Mouse (Mus musculus): ENCODE measurements at regions not wholly inside any gene's neighbourhood (a gene's known extent, or its start where the extent isn't known, plus 50 kb on each side); places are given as distances from the start of the nearest gene placed in this dataset.
A peak's percentile ranks its signal among the peaks of the same experiment; 100 is the strongest.

DNA sequence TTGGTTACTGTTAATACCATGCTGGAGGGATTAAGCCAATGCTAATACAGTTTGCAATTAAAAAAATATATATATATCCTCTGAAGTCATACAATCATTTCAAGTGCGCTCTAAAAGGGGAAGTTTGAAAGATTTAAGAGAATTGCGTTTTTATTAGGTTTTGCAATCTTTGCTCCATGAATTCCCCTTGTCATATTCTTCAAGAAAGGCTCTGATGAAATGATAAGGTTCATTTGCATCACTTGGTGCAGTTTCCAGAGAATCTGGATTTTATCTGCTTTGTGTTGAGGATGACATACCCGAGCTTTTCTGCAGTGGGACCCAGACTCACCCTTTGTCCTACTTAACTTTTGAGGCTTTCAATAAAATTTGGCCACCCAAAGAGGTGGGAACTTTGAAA lies 216.4 kb upstream of the Fggy start:
- DNase-seq = no peak

DNA sequence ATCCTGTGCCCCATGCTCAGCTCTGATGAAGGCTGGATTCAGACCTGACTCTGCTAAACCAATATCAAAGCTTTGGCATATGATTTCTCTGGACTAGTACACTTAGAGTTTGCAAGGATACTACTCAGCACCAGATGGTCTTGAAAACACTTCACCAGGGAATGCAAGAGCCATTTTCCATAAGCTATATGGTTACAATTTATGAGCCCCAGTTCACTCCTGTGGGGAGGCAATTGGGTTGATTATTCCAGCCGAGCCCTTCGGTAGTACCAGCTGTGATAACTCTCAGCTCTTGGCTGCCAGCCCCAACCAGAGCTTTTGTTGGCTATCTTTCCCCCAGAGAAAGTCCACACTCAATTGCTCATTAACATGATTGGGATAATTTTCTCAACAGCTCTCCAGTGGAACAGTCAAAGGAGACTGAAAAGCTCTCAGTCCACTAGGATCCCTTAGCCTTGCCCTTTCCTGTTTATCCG lies 210.5 kb upstream of the Fggy start:
- DNase-seq = peak; percentile 22

DNA sequence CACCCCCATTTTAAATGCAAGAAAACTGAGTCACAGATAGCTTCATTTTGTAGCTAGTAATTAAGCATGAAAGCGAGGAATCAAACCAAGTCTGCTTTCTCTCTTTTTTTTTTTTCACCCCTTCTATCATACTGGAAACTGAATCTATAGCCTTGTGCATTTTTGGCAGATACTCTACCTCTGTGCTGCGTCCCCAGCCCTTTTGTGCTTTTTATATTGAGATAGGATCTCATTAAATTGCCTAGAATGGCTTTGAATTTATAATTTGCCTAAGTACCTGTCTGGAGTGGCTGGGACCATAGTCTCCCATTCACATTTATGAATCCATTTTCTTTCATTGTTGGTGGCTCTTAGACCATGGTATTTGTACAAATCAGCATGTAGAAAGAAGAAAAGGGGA lies 209.9 kb upstream of the Fggy start:
- no peak for DNase-seq

DNA sequence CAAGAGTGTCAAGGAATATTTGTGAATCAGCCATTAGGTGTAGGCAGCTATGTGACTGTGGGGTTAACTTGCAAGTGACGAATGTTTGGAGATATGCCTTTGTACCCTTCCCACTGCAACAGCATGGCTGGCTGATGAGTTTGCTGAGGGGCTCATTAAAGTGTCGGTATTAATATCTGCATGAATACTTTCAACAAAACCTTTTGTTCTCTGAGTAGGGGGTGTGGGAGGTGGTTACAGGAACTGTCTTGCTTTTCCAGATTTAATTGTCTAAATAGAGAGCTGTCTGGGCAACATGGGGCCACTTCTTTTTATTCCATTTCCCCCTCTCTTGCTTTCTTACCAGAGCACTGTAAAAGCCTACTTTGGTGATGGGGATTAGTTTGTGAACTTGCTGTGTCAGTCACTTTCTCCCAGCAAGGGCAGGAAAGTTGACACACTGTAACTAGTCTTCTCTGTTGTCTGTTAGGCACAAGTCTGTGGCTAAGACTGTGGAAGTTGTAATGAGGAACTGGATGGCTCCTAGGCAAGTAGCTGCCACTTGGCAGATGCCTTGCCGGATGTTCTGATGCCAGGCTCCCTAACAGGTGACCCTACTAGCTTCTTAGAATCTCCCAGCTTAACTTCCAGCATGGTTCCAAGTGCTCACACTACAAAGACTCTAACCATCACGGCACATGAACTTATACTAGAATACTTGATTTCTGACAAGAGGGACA lies 208.7 kb upstream of the Fggy start:
- DNase-seq = no peak

DNA sequence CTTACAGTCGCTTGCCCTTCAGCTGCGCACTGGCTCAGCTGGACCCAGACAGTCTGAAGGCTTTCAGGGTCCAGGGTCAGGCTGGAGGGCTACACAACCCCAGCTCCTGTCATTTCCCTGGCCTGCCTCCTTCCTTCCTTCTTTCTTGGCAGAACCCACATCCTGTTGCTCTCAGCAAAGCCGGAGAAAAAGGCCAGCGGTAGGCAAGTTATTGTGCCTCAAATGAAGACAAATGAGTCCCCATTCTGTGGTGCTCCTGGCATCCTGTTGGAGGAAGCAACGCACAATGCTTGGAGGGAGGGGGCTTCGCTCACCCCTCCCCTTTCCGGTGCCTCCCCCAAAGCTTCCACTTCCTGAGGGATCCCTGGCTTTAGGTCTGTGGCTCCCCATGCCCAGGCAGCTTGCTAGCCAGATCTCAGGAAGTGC lies 203.4 kb upstream of the Fggy start:
- peak; percentile 60 for DNase-seq

DNA sequence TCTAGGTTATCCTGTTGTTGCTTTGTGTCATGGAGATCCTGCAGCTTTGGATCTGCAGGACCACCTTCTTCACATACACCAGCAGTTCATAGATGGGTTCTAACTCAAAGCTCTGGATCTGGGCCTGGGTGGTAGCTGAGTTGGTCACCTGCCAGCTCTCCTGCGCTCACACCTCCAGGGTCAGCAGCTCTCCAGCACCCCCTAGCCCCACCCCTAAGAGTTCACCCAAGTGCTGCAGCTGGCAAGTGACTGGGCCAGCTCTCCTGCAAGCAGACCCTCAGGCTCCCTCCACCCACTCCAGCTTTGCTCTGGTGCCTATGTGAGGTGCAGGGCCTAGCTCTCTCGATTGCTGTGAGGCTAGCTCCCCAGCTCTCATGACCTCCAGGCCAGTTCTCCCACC lies 198.6 kb upstream of the Fggy start:
- no peak for DNase-seq

DNA sequence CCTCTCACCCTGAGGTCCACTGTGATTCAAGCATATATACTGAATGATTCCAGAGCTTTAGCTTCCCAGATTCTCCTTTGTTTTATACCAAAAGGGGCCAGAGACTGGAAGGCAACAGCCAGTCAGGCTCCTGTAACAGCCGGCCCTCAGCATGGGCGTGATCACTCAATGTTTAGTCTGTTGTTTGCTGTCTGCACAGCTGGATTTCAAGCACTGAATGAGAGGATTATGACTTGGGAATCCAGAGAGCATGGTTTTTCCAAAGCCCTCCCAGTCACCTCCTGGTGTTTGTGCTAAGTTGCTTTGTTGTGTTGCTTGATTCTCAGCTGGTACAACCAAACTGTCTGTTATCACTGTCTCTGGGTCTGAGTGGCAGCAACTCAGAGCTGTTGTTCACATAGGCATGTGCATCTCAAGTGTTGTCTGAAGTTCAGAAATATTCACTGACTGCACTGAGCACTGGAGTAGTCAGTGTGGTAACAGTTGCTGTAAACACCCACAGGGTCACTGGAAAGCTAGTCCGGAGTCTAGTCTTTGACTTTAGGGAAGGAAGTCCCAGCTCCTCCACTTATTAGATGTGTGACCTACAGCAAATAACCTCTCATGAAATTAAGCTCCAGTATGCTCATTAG lies 196.9 kb upstream of the Fggy start:
- DNase-seq = no peak

DNA sequence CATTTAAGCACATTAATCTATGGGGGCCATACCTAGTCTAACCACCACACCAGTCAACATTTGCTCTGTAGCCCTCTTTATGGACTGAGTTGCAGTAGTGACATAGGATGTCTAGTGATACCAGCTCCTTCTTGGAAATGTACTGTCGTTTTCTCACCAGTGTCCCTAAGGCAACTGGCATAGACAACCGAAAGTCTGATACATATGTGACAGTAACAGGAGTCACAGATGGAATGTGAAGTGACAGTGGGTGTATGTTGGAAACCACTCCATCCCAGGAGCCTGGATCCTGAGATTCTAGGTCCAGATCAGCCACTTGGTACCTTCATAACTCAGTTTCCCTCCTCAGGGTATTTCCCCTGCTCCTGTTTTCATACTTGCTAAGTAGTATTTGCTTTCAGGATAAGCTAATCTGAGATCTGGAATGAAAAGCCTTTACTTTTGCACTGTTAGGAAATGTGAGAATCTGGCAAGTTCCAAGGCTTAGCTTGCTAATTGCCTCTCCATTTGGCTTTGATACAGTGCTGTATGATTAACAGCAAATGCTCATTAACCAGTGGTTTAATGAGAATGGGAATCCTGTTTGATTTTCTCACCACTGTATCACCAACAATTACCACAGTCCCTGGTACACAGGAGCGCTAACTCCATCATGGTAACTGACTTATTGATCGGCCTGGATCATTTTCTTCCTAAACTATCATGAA lies 192.8 kb upstream of the Fggy start:
- no peak for DNase-seq

DNA sequence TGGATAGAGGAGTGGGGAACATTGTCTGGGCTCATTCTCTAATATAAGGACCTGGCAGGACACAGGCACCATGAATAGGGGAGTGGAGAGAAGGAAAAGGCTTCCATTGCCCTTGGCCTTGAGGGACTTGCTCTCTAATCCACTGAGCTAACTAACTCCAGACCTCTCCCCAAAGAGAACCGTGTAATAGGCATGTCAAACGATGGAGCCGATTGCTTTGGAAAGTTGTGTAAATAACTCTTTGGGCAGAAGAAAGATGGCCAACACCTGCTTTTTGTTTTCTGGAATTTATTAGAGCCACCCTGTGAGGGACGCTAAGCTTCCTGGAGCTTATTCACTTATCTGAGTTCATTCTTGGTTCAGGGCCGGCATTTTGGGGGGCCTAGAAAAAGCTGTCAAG lies 180.9 kb upstream of the Fggy start:
- DNase-seq = no peak

DNA sequence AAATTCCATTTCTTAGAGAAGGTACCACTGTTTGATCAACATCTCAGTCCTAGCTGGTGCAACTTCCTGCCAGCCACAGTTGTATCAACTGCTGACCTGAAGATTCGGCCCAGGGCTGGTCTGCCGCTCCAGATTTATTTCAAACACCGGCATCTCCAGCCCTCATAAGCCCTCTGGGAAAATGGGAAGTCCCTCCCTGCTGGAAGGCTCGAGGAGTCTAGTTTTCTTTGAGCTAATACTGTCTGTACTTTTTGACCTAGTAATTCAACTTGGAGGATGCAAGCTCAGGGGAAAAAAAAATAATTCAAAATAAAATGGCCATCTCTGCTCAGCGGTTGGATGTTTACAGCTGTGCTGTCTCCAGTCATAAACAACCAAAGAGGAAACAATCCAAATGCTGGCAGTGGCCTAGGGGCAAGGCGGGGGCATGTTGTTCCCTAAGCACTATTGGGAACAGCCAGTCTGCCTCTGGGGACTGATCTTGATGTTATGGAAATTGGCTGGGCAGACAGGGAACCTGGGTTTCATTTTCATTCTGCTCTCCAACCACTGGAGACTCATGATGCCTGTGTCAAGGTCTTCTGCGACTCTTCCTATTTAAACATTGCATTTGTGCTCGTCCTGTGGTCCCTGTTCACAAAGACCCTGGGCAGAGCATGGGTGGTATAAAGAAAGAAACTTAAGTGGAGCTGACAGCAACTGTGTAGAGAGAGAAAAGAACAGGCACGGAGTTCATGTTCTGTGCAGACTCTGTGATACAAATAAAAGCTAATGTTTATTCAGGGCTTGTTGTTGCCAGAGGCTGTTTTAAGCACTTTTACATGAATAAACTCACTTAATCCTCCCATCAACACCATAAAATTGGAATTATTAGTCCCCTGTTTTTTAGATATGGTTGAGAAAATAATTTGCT lies 179.8 kb upstream of the Fggy start:
- DNase-seq = peak; percentile 50

DNA sequence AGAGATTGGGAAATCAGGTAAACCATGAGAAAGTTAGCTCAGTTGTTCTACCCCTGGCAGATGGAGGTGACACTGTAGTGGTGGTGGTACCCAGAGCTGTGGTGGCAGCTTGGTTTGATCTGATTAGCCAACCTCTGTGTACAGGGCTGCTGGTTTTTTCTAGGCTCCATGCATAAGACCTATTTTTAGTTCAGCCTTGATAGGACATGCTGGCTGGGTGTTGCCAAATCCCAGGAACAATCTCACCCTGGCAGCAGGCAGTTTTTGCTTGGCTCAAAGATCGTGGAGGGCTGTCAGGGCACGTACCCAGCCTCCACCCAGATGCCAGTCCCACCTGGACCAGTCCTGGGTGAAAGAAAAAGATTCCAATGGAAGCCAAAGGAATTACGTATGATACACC lies 178.7 kb upstream of the Fggy start:
- no peak for DNase-seq

DNA sequence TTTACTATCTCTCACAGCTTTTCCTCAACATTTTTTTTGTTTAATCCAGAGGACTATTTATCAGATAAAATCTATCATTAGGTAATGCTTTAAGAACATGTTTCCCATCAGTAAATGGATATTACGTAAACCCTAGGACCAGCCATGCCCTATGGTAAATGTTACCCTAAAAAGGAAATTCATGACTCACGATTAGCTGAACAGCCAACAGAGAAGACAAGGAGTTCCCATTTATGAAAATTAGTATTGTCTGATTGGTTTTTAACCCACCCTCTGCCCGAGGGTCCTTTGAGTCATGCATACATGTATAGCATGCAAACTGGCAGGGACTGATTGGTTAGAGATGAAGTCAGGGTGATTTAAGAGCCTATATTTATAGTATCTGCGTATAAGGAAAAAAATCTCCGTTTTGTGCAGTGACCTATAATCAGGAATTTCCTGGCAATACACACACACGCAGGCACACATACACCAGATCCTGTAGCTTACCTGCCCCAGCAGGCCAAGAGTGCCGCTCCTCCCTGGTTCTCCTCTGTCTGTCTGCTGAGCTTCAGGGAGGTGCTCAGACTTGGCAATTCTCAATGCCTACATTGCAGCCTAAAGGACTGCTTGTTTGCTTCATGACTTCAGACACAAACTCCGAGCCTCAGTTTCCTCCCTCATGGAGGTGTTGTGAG lies 174.0 kb upstream of the Fggy start:
- DNase-seq = no peak

DNA sequence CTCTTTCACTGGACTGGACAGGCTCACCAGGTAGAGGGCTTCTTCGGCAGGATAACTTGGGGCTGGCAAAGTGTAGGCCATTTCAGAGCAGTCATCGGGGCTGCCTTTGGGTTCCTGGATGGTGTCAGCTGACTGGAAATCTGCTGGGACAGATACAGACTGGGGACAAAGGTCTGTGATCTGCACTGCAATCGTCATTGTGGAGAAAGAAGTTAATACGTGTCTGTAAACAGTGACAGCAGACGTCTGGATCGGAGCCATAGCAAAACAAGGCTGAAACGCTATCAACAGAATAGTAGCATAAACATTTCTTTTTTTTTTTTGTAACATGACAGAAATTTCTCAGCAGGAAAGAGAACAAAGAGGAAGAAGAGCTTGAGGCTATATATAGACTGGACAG lies 171.8 kb upstream of the Fggy start:
- DNase-seq = peak; percentile 21

DNA sequence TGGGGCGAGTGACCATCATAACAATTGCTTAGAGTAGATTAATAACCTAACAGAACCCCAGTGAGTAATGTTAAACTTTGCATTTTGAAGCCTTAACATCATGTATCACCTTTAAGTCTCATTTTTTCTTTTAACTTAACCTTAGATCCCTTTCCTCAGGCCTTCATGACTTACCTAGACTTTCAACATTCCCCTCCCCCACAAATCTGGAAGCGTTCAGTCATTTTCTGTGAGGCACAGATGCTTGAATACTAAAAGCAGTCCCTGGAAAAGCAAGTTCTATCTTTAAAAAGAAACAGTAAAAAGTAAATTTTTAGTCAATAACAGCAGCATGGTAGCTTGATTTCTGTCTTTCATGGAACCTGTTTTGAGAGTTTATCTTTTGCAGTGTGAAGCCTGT lies 171.3 kb upstream of the Fggy start:
- DNase-seq = no peak

DNA sequence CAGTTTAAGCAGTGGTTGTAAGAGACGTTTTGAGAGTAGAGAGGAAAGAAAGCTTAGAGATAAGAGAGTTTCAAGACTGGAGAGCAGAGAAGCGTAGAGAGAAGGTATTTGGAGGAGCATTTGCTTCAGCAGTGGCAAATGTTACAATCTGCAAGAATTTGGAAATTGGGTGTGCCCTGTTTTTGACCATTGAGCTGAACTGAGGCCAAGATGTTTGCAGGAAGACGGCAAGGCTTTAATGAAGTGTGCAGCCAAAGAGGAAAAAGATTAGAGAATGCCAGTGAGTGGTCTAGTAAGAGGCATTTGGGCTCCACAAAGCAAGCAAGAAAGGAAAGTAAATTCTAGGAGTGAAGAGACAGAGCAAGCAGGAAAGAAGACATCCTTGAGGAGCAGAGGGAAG lies 168.8 kb upstream of the Fggy start:
- DNase-seq = no peak

DNA sequence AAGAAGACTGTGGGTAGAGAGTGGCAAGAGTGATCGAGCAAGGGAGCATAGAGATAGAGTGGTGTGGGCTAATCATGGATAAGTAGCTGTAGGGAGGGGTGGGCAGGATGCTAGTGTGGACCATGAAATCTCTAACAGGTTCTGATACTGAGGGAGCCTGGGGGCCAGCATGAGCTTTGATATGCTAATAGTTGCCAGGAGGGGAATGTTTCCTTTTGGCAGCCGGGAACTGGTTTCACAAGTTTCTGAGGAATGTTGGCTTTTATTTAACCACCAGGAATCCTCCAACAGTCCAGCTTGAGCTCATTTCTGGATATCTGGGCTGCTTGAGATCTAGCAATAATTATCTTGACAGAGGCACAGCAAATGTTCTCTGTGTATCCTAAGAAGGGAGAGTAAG lies 167.7 kb upstream of the Fggy start:
- DNase-seq = peak; percentile 51

DNA sequence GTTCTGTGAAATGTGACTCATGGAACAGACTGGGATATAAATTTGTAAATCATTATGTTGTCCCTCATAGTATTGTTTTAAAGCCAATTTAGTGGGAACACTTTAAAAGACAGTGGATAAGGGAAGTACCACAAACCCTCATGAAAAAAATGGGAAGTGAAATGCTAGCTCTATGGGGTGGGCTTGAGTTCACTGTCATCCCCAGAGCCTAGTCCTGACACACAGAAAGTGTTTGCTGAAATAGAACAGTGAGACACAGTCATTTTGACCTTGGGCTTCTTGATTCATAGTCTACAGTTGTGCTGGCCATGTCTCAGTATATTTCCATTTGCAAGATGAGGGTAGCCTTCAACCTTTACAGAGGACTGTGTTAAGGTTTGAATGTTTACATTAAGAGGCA lies 166.8 kb upstream of the Fggy start:
- DNase-seq = no peak

DNA sequence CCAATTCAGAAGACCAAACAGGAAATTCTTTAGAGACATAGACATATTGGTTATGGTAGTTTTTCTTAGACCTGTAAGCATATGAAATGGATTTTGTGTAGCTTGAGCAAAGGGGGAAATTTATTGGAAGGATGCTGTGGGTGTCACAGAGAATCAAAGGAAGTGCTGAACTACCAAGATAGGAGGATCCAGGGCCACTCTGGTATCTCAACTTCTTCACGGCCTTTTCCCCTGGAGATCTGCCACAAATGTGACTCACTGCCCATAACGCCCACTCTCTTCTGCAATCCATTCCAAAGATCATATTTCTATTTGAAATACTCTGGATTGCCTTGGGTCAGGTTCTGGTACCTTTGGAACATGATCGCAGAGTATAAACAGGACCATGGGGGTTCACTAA lies 161.6 kb upstream of the Fggy start:
- no peak for DNase-seq

DNA sequence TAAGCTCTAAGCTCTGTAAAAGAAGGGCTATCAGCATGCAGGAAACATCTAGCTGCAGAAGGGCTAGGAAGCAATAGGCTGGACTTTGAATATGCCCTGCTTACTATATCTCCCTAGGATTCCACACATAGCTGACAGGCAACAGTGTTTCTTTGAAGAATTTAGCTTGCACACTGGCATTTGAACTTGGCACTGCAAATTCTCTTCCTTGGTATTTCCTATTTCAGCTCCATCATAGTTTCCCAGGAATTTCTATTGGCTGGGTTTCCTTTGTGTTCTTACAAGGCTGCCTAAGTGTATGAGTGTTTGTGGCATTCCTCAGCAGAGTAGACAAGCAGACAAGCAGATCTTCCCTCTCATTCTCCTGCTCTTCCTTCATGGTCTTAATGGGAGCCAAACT lies 159.0 kb upstream of the Fggy start:
- no peak for DNase-seq

DNA sequence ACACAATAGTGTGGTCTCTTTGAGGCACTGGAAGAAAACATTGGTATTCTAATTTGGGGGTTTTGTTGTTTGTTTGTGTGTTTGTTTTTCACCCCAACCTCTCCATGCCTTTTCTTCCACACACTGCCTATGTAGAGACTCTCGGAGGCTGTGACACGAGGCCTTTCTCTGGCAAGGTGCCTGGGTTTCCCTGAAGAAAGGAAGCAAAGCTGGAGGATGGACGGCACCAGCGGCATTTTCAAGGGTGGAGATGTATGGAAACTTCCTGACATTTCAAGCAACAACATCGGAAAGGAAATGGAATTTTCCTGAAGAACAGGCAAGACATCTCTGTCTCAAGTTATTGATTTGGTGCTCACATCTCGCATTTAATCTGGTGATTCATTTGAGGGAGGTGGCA lies 155.0 kb upstream of the Fggy start:
- DNase-seq = no peak

DNA sequence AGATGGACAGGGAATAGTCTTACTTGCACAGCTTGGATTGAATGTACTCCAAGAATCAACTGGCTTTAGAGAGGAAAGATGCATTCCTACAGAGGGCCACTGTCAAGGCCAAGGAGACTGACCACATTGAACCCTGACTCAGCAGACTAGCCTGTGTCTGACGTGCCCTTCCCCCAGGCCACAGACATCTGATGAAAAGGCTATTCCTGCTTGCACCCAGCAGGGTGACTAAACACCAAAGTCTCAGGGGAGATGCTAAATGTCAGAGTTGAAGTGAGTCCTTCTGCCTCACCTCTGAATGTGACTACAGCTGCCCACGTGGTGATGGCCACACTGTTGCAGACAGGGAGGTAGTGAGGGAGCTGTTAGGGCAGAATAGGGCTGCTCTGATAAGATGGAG lies 140.2 kb upstream of the Fggy start:
- peak; percentile 7 for DNase-seq

DNA sequence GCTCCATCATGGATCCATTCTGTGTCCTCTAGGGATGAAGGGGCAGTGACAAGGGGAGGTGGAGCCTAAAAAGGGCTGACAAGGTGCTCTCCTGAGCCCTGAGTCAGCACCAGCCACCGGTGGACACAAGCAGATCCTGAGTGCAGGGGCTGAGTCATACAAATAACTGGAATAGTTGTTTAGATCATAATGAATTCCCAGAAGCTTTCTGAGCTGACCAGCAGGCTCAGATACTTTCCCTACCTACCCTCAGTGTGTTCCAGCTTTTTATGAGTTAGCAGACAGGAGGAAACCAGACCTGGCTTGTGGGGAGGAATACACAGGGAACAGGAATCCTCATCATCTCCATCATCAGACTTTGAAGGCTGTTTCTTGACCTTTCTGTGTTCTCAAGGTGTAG lies 130.7 kb upstream of the Fggy start:
- DNase-seq = no peak

DNA sequence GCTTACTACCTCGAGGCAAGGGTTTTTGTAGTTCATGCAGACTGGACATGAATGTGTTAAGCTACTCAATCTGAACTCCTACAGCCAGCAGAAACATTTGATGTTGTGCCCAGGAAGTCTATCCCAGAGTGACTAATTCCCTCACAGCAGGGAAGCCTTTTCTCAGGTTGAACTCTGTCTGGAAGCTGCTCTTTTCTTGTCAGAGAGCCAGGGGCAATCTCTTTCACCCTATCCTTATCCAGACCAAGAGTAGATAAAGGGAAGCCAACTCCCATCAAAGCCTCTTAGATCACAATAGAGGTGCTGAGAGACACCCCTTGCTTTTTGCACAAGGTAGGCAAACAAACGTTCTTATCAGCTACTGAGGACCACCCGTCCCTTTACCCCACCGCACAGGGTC lies 122.8 kb upstream of the Fggy start:
- no peak for DNase-seq
